Mouse (Mus musculus) limb, embryonic 14.5 days (tissue): ENCODE measurements around the gene Hspa8. TPM values are rescaled to one million over a fixed set of nuclear protein-coding genes. Genes with fewer than 3 reads are reported as not detected.

Experiments used
- ATAC-seq: fragments of 200-750 bp; cut with Nextera tagmentation; 2 replicates; pipeline ENCODE4 v1.8.0; 2017; ENCODE audit warnings: low read depth, moderate number of reproducible peaks, moderate TSS enrichment; ENCODE audit not compliant: low FRiP score
- DNase-seq: peaks from one replicate; pipeline ENCODE4 v3.0.0-alpha.2; 2015; ENCODE audit warnings: low spot score
- H3K27ac ChIP-seq: fragments of 300-500 bp; sonication (generic); replicated peaks from 2 replicates; pipeline ENCODE4 v1.5.1; 2014; ENCODE audit warnings: low read depth, mild to moderate bottlenecking, low read length, moderate library complexity, mixed read lengths
- H3K27me3 ChIP-seq: fragments of 300-500 bp; sonication (generic); 2 replicates; pipeline ENCODE4 v1.6.1; 2014; ENCODE audit warnings: low read length, mixed read lengths; ENCODE audit not compliant: control insufficient read depth, insufficient read depth
- H3K36me3 ChIP-seq: fragments of 300-500 bp; sonication (generic); 2 replicates; pipeline ENCODE4 v1.6.1; 2014; ENCODE audit warnings: mild to moderate bottlenecking, low read length, moderate library complexity, mixed read lengths; ENCODE audit not compliant: control insufficient read depth, insufficient read depth
- H3K4me1 ChIP-seq: fragments of 300-500 bp; sonication (generic); 2 replicates; pipeline ENCODE4 v1.6.1; 2014; ENCODE audit warnings: antibody characterized with exemption, low read length, mixed read lengths; ENCODE audit not compliant: control insufficient read depth, insufficient read depth
- H3K4me2 ChIP-seq: fragments of 300-500 bp; sonication (generic); replicated peaks from 2 replicates; pipeline ENCODE4 v1.6.1; 2014; ENCODE audit warnings: low read depth, mild to moderate bottlenecking, low read length, moderate library complexity; ENCODE audit not compliant: severe bottlenecking
- H3K4me3 ChIP-seq: fragments of 300-500 bp; sonication (generic); replicated peaks from 2 replicates; pipeline ENCODE4 v1.5.1; 2014; ENCODE audit warnings: low read length
- H3K9ac ChIP-seq: fragments of 300-500 bp; sonication (generic); 2 replicates; pipeline ENCODE4 v1.6.1; 2014; ENCODE audit warnings: mild to moderate bottlenecking, low read depth, low read length, moderate library complexity; ENCODE audit not compliant: severe bottlenecking
- H3K9me3 ChIP-seq: fragments of 300-500 bp; sonication (generic); 2 replicates; pipeline ENCODE4 v1.6.1; 2016; ENCODE audit warnings: low read length; ENCODE audit not compliant: control insufficient read depth
- POLR2A ChIP-seq: fragments of 200-500 bp; IDR thresholded peaks from 2 replicates; pipeline ENCODE4 v1.8.0; 2012; ENCODE audit warnings: inconsistent platforms, mild to moderate bottlenecking, moderate library complexity, borderline replicate concordance; ENCODE audit not compliant: insufficient read depth, insufficient read length; ENCODE audit errors: extremely low read depth
- WGBS: fragments of 180-500 bp; shearing (Covaris S2); extraction: QIAGEN DNeasy Blood & Tissue Kit; methylation state at CpG from one replicate; pipeline ENCODE4 v1.1.7; 2014; 5-methylcytosine and 5-hydroxymethylcytosine counted together
- polyA plus RNA-seq, 2 experiments: library from polyadenylated mRNA; depleted of rRNA in 1 of 2; stranded (reverse) in 1 of 2; unstranded in 1 of 2; fragments of >200 nt; fragmentation: Nextera tagmentation in 1 of 2; extraction: Ambion mirVana in 1 of 2; gene quantifications; 2 replicates each; pipeline versions ENCODE4 v1.2.1 to v1.2.3; 2012 to 2014

Gene Hspa8
- polyA plus RNA-seq, 2 experiments, result 2,023 to 2,115 TPM

- Histone ChIP-seq H3K9ac (no peak overlapping the region), H3K4me3 (no peak overlapping the region), H3K27ac (no peak overlapping the region), H3K4me2 (no peak overlapping the region), H3K27me3 (no peaks in the 10 kb centered on the region), H3K36me3 (peaks cover 56% of the 10 kb centered on the region), H3K4me1 (no peaks in the 10 kb centered on the region), H3K9me3 (no peaks in the 10 kb centered on the region; the same call in 1 of the 2 replicates)
- WGBS, result 71% methylated on average over 3 of the region's 3 CpGs
- TF ChIP-seq POLR2A, result no peak
- ATAC-seq (no peak), DNase-seq (no peak)
Measured at GRCm38 (mm10) chr9:40780111-40780510, 20.7 kb upstream of the Hspa8 start.

GRCm38 (mm10) chr9:40780892-40781725, 19.7 kb upstream of the Hspa8 start:
- Histone ChIP-seq H3K4me1 (no peaks in the 10 kb centered on the region), H3K27me3 (no peaks in the 10 kb centered on the region), H3K36me3 (peaks cover 49% of the 10 kb centered on the region), H3K9ac (no peak overlapping the region), H3K9me3 (no peaks in the 10 kb centered on the region; the same call in 1 of the 2 replicates), H3K27ac (no peak overlapping the region; the same call in 1 of the 2 replicates), H3K4me3 (no peak overlapping the region), H3K4me2 (no peak overlapping the region)
- TF ChIP-seq POLR2A, result no peak
- no peak for ATAC-seq
- no peak for DNase-seq
- 78% methylated on average over 11 of the region's 11 CpGs for WGBS

GRCm38 (mm10) chr9:40781726-40782581, 18.8 kb upstream of the Hspa8 start:
- ATAC-seq, result no peak
- peaks cover 49% of the 10 kb centered on the region for H3K36me3 ChIP-seq
- H3K4me3 ChIP-seq, result no peak overlapping the region
- peak; percentile 20 for DNase-seq
- no peak overlapping the region; the same call in 1 of the 2 replicates for H3K27ac ChIP-seq
- TF ChIP-seq POLR2A, result no peak
- no peaks in the 10 kb centered on the region for H3K4me1 ChIP-seq
- H3K27me3 ChIP-seq, result no peaks in the 10 kb centered on the region
- H3K9me3 ChIP-seq, result no peaks in the 10 kb centered on the region; the same call in 1 of the 2 replicates
- 29% methylated on average over 26 of the region's 26 CpGs for WGBS
- H3K9ac ChIP-seq, result no peak overlapping the region
- H3K4me2 ChIP-seq, result no peak overlapping the region

DNA sequence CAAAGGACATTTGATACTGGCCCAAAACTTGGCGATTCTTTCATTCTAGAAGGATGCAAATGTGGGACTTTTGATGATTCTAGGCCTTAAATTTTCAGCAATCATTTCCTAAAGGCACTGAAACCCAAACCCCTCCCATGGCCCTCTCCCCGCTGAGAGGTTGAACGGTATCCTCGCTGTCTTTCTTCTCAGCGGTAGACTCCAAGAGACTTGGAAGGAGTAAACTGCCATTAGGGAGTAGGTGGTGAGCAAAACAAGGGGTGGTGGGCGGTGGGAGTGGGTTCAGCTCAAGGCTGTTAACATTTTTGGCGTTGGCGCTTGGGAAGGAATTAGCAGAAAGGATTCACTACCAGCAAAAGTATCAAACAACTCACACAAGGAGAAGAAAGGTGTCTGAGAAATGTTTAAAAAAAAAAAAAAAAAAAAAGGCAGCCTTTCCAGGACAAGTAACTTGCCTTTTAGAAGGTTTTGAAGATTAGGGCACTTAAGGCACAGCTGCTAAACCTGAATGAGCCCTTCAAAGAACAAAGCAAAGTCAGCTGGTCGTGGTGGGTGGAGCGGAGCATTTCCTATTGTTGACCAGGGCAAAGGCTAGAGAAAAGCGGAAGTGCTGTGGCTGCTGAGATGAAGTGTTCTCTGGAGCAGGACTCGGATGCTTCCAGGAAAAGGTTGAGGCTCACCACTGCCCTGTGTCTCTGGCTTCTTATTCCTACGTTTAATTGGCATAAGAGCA, 17.0 kb upstream of the Hspa8 start:
- H3K4me1 ChIP-seq, result no peaks in the 10 kb centered on the region
- no peaks in the 10 kb centered on the region for H3K27me3 ChIP-seq
- no peak overlapping the region for H3K4me3 ChIP-seq
- 24% methylated on average over 13 of the region's 13 CpGs for WGBS
- H3K9me3 ChIP-seq, result no peaks in the 10 kb centered on the region; the same call in 1 of the 2 replicates
- ATAC-seq (no peak), DNase-seq (peak; percentile 10)
- peak overlapping the region; percentile 49; the same call in 1 of the 2 replicates for H3K27ac ChIP-seq
- TF ChIP-seq POLR2A, result no peak
- H3K9ac ChIP-seq, result no peak overlapping the region
- H3K4me2 ChIP-seq, result no peak overlapping the region
- peaks cover 40% of the 10 kb centered on the region for H3K36me3 ChIP-seq

DNA sequence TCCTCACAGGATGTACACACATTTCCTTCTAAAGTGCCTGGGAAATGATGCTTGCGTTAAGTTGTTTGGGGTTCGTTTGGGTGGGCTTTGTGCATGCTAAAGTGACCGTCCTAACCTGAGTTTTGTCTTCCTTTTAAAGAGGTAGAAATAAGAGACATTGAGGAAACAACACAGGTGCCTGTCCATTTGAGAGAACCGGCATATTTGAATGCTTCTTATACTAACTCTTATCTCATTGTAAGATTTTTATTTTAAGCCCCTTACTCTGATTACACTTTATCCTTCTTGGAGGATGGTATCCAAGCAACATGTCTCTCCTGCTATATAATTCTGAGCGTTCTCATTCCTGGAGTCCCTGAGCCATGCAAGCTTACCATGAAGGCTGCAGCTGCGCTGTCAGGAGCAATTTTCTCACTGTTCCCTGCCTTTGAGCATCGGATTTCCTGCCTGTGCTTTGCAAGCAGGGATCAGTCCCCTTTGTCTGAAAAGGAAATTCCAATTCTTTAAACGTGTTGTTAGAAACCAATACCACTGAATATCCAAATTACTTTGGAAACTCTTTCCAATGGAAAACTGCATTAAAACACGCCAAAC, 16.3 kb upstream of the Hspa8 start:
- TF ChIP-seq POLR2A, result no peak
- H3K4me2 ChIP-seq, result no peak overlapping the region
- no peaks in the 10 kb centered on the region; the same call in 1 of the 2 replicates for H3K9me3 ChIP-seq
- H3K27ac ChIP-seq, result peak overlapping the region; percentile 55; the same call in 1 of the 2 replicates
- ATAC-seq (no peak), DNase-seq (peak; percentile 55)
- no peaks in the 10 kb centered on the region for H3K27me3 ChIP-seq
- no peaks in the 10 kb centered on the region for H3K4me1 ChIP-seq
- H3K4me3 ChIP-seq, result no peak overlapping the region
- WGBS, result 20% methylated on average over 9 of the region's 9 CpGs
- H3K9ac ChIP-seq, result no peak overlapping the region
- H3K36me3 ChIP-seq, result peaks cover 36% of the 10 kb centered on the region
